Mouse (Mus musculus): ENCODE data around the gene Gm10282.

DNA sequence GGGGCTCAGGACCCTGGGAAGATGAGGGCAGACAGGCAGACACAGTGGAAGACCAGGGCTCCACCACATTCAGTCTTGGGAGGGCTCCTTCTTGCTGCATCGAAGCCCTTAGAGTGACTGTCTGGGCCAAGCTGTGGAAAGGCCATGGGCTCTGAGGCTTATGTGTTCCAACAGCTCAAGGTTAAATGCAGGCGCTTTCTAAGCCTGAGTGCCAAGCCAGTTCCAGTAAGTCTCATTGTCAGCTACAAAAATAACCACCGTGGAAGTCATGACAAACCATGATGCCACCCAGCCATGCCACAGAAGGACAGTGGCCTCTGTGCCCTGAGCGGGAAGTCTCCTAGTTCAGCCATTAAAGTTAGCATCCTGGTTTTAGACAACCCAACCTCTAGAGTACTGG lies 26.6 kb upstream of the Gm10282 start:
- TF ChIP-seq GATA1 (IDR thresholded peaks at IDR 0.05; ENCODE audit: borderline replicate concordance, low read length) (no peak), FLI1 (IDR thresholded peaks at IDR 0.05; ENCODE audit: low read length) (no peak)
